Mouse (Mus musculus): ENCODE data around the gene Gm20481. TPM values are rescaled to one million over a fixed set of nuclear protein-coding genes. Genes with fewer than 3 reads are reported as not detected.
A peak's percentile ranks its signal among the peaks of the same experiment; 100 is the strongest.
"Not testable (repeated sequence)": the region's sequence is repeated elsewhere in the genome, so short reads cannot be mapped to it uniquely, and the experiment has no call there.

The Gm20481 gene
- total RNA-seq, 2 experiments from 2014 or later = not detected

- intact Hi-C loops (cut with DNase I) = no loop called here
- no peak for DNase-seq
These were observed 18.9 kb upstream of the Gm20481 start for GRCm38 (mm10) chr17:34950514-34951455.

DNA sequence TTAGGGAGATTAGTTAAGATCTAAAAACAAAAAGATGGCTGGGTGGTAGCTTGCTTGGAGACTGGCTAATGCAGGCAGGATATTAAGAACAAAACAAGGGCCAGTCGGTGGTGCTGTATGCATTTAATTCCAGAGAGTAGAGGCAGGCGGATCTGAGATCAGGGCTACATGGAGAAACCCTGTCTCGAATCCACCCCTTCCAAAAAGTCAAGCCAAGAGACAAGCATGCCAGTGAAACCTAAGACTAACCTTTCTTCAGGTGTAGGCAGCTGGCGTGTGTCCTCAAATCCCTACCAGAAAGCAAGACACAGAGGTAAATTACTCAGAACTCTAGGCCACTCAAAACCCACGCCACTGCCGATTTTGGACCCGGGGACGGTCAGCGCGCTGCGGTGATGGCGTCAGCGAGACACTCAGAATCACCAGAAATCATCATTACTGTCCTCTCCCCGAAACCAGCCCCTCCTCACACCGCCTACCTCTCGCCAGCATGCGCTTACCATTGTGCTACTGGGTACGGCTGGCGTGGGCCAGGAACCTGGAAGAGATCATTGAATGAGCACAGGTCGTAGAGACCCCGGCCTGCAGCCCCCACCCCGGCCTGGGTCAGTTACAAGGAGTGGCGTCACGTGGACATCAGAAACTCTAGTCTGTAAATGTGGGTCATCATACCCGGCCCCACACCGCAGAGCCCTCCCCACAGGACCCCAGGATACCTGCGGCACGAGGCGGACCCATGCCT, 17.9 kb upstream of the Gm20481 start:
- intact Hi-C loops (cut with DNase I) = loop anchor here (1.0 kb wide), 1 partner anchor 28 kb away; no protein-coding TSS in a partner anchor
- DNase-seq = no peak

- peak; percentile 86 to 90 for DNase-seq
- intact Hi-C loops (cut with DNase I) = loop anchor here (1.0 kb wide), 1 partner anchor 28 kb away; no protein-coding TSS in a partner anchor
These were observed 17.2 kb upstream of the Gm20481 start for GRCm38 (mm10) chr17:34952378-34953040.

DNA sequence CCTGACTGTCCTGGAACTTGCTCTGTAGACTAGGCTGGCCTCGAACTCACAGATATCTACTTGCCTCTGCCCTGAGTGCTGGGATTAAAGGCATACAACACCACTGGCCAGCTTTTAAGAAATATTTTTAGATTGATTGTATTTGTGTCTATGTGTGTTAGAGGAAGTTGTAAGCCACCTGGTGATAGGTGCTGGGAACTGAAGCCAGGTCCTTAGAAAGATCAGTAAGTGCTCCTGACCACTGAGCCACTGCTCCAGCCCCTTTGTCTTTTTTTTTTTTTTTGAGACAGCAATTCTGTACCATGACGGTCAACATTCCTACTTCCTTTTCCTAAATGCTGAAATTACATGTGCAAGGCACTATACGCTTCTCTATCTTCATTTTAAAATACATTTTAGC, 16.5 kb upstream of the Gm20481 start:
- intact Hi-C loops (cut with DNase I) = no loop called here
- DNase-seq = no peak

DNA sequence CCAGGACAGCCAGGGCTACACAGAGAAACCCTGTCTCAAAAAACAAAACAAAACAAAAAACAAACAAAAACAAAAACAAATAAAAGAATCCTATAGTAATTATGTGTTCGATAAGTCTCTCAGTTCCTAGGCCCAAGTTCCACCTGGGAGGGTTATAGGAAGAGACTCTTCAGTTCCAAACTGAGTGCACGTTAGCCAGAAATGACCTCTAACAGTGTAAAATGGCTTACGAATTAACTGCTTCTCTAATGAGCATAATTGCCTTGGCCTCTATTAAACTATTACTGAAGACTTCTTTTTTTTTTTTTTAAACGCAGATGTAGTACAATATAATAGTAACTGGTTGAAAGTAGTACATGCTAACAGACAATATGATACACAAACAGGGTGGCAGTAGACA, 15.8 kb upstream of the Gm20481 start:
- intact Hi-C loops (cut with DNase I) = no loop called here
- no peak for DNase-seq

GRCm38 (mm10) chr17:34954831-34955230, 14.9 kb upstream of the Gm20481 start:
- intact Hi-C loops (cut with DNase I) = loop anchor here (1.0 kb wide), 1 partner anchor 27 kb away; no protein-coding TSS in a partner anchor
- no peak for DNase-seq

- DNase-seq = no peak
- intact Hi-C loops (cut with DNase I) = loop anchor here (1.0 kb wide), 1 partner anchor 26 kb away; no protein-coding TSS in a partner anchor
These were observed 13.8 kb upstream of the Gm20481 start for GRCm38 (mm10) chr17:34955884-34956283.

DNA sequence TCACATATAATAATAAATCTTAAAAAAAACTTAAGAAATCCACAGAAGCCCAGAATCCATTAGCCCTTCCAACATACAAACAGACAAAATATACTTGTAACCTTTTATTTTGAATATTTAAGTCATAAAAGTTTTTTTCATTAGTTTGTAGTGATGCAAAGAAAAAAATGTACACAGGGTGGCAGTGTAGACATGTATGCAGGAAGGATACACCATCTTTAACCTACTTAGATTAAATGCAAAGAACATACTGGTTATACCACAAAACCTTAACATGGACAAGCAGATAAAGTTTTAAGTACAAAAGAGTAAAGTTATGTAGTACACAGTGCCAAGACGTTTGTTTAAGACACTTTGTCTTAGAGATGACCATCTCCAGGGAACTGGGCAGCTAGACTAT, 13.4 kb upstream of the Gm20481 start:
- intact Hi-C loops (cut with DNase I) = no loop called here
- DNase-seq = no peak

- intact Hi-C loops (cut with DNase I); DNase-seq: not testable (repeated sequence)
These were observed 12.4 kb upstream of the Gm20481 start for GRCm38 (mm10) chr17:34957291-34957690.

GRCm38 (mm10) chr17:34957966-34958365, 11.7 kb upstream of the Gm20481 start:
- intact Hi-C loops (cut with DNase I); DNase-seq: not testable (repeated sequence)

DNA sequence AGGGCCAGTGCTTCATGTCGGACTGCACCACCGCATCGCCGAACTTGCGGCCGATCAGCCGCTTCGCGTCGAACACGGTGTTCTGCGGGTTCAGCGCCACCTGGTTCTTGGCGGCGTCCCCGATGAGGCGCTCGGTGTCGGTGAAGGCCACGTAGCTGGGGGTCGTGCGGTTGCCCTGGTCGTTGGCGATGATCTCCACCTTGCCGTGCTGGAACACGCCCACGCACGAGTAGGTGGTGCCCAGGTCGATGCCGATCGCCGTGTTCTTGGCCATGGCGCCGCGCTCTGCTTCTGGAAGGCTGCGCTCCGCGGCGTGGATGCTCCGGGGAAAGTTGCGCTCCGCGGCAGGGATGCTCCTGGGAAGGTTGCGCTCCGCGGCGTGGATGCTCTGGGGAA, 11.0 kb upstream of the Gm20481 start:
- intact Hi-C loops (cut with DNase I); DNase-seq: not testable (repeated sequence)

GRCm38 (mm10) chr17:34959130-34959778, 10.5 kb upstream of the Gm20481 start, which contains the start of gene Hspa1b:
TSS of gene Hspa1b (minus strand) at chr17:34959238.
- DNase-seq = peak; percentile 90
- intact Hi-C loops (cut with DNase I) = not testable (repeated sequence)

DNA sequence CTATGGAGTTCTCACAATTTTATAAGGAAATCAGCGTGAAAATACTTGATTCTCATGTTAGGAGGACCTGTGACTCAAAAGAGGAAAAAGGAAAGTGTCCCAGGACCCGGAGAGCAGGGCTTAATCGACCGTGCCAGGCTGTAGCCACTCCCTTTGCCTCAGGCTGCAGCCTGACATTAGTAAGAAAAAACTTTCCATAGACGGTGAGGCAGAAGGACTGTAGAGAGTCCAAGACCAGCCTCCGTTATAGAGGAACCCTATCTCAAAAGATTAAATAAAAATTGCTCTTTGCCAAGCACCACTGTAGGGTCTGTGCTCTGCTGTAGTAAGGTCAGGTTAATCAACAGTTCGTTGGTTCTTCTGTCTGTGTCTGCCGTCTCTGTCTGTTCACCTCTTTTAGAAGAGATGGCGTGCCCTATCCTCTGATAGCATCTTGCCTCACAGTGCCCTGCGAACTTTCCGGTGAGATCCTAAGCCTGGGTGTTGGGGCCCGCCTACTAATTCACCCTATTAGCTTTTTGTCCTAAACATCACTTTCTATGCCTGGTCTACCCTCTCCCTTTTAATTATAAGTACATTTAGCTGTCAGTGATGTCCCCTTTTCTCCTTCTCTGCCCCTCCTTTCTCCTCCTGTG, 9.7 kb upstream of the Gm20481 start:
- intact Hi-C loops (cut with DNase I) = no loop called here
- peak; percentile 52 to 61 for DNase-seq

DNA sequence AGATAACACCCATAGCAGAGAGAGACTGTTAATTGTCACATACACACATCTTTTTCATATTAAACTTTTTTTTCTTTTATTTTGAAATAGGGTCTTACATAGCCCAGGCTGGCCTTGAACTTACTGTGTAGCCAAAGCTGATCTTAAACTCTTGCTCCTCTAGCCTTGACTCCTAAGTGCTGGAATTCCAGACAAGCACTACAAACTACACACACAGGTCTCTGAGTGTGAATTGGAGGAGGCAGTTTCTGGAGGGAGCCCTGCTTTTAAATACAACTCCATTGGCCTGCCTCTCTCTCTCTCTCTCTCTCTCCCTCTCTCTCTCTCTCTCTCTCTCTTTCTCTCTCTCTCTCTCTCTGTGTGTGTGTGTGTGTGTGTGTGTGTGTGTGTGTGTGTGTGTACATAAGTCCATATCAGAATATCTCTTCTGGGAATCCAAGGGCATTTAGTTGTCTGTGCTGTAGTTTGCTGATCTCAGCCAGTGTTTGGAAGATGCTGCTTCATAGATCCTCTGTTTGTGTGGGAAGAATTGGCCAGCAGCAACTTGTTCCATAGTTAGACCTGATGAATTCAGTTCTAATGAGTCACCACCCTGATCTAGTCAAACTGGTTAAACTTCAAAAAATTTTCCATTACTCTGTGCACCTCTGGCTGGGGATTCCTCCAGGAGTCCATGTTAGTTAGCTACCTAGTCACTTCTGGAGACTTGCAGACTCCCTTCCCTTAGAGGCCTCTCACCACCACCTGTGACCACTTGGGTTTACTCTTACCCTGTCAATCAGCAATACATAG, 8.8 kb upstream of the Gm20481 start:
- intact Hi-C loops (cut with DNase I) = no loop called here
- no peak for DNase-seq

DNA sequence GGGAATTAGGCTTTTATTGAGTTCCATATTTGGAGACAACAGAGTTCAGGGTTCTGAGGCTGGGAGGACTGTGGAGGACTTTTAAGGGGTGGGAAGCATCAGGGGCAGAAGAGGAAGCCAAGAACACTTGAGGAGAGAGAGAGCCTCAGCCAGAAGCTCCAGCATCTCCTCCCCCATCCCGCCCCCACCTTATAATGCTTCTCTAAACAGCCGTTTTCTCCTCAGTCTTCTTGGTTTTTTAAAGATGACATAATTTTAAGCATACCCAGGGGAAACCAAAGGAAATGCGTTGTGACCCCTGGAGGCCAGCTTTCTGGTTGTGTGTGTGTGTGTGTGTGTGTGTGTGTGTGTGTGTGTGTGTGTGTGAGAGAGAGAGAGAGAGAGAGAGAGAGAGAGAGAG, 7.6 kb upstream of the Gm20481 start:
- DNase-seq = peak in 1 of 2 experiments; percentile 46
- intact Hi-C loops (cut with DNase I) = no loop called here

- no peak for DNase-seq
- intact Hi-C loops (cut with DNase I) = no loop called here
These were observed 6.9 kb upstream of the Gm20481 start for GRCm38 (mm10) chr17:34962841-34963240.

DNA sequence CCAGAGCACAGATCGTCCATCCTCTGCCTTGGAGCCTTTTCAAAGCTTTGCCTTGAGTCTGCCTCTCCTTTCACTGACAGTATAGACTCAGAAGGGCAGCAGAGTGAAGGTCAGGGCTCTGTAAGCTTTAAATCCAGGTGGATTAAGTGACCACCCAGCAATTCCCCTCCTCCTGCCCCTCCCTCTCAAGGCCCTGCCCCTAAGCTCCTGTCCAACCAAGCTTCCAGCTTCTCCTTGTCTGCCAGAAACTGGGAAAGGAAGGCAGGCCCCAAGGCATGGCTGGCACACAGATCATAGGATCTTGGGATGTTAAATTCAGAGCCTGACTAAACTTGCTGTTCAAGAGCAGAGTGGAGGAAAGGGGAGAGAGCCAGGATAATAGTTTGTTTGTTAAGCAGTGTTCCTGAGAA, 5.1 kb upstream of the Gm20481 start:
- intact Hi-C loops (cut with DNase I) = no loop called here
- no peak for DNase-seq

DNA sequence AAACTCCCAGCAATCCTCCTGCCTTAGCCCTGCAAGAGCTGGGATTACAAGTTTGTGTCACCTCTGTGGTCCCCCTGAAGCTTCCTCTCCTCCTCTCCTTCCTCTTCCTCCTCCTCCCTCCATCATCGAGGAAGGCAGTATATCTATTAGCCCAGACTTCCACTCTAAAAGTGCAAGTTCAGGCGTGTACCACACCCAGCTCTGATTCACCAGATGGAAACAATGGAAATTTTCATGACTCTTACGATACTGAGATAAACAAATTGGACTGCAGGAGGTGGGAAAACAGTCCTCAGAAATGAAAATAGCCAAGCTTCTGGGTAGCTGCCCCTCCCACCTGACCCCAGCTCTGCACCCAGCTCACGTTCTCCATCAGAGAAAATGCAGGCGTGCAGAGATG, 4.1 kb upstream of the Gm20481 start:
- DNase-seq = no peak
- intact Hi-C loops (cut with DNase I) = no loop called here

- DNase-seq; intact Hi-C loops (cut with DNase I): not testable (repeated sequence)
These were observed 1.1 kb downstream of the Gm20481 start for GRCm38 (mm10) chr17:34970850-34971249.
